Mouse (Mus musculus): ENCODE data around the gene Agt.

The Agt gene

DNA sequence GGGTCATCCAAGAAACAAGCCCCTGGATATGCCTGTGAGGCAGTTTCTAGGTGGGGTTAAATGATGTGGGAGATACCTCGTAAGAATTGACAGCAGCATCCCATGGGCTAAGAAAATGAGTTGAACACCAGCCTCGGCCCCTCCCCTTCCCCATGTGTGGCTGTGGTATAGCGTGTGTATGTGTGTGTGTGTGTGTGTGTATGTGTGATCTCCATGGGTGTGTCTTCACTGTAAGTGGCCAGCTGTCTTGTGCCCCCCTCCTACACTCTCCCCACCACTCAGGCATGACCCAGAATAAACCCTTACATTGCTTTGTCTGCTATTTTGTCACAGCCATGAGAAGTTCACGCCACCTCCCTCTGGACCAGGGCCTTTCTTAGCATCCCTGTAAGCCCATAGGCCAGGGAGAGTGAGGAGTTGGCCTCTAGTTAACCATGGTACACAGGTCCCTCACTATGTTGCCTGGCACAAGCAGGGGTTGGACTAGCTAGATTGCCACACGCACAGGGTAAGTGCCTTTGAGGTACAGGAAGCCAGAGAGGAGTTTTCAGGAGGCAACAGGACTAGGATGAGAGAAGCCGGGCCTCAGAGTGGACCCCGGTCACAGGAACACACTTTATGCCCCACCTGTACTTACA lies 14.3 kb downstream of the Agt start:
- no peak for ATAC-seq (ENCODE audit: low TSS enrichment)

DNA sequence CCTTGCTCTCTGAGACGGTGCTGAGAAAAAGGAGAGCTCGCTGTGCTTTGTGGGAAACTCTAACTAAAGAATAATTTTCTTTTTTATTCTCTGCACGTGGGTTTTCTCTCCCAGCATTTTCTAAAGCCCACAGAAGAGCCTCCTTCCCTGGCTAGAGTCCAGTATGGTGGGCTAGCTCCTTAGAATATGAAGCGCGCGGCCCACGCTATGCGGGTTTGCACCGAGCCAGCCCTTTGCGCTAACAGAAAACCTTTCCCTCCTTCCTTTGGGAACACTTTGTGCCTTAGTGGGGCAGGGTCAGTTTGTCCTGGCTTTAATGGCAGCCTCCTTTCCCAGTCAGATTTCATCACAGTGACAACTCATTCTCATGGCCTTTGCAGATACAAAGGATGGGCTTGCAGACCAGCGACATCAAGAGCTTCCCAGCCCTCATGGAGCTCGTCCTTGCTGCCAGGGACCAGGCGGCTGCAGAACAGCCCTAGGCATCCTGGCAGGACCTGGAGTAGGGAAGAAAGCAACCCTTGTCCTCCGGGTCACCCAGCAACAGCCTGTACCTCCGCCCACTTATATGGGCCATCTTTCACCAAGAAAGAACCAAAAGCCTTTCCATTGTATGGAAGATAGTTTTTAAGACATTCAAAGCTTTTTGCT lies 18.4 kb downstream of the Agt start:
- no peak for ATAC-seq (ENCODE audit: low TSS enrichment)

DNA sequence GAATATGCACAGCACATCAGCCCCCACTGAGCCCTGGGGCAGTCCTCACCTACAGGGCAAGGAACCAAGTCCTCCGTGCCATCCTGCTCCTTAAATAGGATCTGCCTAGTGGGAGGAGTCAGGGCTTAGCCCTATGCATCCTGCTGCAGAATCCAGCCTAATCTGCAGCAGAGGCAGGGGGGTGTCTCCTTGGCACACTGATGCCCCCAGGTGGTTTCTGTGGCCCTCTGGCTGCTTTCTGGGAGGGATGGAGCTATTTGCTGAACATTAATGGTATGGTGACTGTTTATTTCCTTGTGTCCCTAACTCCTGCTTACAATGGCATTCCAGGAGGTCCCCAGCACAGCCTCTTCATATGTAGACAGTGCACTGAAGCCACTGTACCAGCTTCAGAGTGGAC lies 21.3 kb downstream of the Agt start:
- ATAC-seq (ENCODE audit: low TSS enrichment) = no peak

DNA sequence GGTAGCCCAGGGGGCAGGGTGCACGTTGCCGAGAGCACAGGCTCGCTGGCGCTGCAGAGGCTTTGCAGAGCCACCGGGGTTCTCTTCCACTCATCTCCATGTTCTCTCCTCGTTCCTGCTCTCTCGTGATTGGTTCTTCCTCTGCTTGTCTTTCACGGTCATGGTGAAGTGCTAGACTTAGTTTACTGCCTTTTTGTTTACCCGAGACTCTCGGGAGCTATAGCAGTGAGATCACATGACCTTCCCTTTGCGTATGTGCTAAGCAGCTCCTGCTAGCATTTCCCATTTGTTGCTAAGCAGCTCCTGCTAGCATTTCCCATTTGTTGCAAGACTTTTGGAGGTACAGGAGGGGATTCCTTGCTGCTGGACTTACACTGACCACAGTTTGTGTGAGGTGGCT lies 22.2 kb downstream of the Agt start:
- ATAC-seq (ENCODE audit: low TSS enrichment) = peak; percentile 24

DNA sequence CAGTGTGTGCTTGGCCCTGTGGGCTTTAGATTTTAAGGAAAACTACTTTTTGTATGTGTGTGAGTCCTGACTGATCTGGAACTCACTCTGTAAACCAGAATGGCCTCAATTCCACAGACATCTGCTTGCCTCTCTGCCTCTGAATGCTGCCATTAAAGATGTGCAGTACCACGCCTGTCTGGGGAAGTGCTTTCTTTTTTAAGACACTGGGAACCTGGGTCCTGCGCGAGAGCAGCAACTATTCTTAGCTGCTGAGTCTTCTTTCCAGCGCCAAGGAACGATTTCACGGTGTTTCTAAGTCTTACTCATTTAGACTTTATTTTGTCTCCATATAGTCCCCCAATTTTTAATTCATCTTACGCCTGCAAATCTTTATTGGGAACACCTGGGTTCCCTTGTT lies 22.7 kb downstream of the Agt start:
- ATAC-seq (ENCODE audit: low TSS enrichment) = peak; percentile 71

DNA sequence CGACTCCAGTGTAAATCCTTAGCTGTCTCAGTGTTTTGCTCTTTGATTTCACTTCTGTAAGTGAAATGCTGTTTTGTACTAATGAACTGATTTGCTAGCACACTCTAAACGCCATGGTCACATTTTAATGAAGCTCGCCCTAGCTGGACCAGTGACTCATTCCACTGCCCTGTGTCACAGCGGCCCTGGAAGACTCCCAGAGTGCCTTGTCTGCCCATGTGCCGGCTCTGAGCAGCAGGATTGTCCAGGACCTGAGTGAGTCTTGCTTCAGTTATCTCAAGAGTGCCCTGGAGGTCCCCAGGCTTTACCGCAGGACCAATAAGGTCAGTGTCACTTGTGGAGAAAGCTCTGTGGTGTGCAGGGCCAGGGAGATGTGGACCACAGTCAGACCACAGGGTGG lies 23.1 kb downstream of the Agt start:
- ATAC-seq (ENCODE audit: low TSS enrichment) = no peak

DNA sequence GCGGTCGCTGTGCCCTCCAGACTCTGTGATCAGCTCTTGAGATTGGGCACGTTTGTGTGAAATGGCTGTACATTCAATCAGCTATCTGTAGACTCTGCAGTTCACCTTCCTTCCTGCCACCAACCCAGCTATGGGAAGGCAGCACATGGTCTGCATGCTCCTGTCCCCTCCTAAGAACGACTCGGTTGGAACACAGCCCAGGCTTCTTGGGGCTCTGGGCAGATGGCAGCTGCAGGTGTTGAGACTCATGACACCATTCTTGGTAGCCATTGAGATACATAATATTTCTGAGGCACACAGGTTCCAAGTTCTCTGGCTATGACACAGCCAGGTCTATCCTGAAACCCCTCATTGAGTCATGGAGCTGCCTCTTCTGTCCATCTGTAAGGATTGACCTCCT lies 26.2 kb downstream of the Agt start:
- no peak for ATAC-seq (ENCODE audit: low TSS enrichment)

DNA sequence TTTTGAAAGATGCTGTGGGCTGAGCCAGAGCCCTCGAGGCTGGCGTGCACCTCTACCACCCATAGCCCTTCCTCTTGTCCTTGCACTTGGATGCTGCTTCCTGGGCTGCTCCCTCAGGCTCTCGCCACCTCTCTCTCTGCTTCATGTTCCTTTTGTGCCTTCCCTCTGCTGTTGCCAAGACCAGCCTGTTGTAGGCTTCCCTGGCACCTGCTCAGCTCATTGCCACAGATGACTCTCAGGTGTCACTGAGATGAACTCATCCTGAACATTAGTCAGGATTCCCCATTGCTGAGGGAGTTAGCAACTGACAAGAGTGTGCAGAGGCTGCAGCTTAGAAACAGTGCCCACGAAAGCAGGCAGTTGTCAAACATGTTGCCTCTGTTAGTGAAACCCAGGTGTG lies 27.5 kb downstream of the Agt start:
- no peak for ATAC-seq (ENCODE audit: low TSS enrichment)

DNA sequence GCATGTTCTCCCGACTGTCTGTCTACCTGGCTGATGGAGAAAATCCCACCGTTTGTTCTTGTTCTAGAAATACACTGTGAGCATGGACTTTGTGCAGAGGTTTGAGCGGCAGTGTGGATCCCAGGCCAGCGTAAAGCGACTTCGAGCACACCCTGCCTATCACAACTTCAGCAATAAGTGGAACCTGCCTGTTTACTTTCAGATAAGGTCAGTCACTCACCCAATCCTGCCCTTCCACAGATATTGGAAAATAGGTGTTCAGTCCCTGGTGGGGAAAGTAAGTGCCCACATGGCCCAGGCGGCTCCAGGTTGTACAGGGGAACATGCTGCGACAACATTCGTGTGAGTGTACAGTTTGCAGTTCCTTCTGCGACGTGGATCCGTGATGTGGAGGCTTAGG lies 28.6 kb downstream of the Agt start:
- ATAC-seq (ENCODE audit: low TSS enrichment) = no peak

DNA sequence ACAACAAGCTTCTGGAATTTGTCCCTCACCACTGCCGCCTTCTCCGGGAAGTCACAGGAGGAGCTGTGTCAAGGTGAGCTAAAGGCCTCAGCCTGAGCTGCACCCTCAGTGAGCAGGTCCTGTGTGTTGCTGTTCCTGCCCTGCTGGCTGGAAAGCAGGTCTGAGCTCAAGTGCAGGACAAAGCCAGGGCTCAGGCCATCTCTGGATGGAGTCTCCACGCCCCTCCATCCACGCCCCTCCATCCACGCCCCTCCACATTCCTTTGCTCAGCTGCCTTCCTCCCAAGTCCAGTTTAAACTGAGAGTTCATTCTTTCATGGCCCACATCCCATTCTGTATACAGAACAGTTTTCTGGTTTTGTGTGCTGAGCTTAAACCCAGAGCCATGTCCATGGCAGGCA lies 34.1 kb downstream of the Agt start:
- ATAC-seq (ENCODE audit: low TSS enrichment) = no peak

DNA sequence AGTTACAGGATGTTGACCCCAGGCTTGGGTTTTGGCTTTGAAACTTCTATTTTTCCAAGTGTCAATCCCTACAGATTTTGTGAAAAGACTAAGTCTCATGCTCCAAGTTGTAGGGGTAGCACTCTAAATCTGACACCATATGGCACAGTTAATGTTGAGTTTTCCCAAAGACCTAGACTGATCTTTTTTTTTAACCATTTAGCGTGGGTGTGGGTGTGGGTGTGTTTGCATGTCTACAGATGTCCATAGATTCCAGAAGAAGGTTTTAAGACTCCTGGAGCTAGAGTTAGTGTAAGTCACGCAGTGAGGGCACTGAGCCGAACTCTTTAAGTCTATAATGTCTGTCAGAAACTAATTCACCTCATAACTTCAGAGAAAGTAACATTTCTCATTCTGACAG lies 36.9 kb downstream of the Agt start:
- peak; percentile 41; the same call in 1 of the 2 replicates for ATAC-seq (ENCODE audit: low TSS enrichment)

DNA sequence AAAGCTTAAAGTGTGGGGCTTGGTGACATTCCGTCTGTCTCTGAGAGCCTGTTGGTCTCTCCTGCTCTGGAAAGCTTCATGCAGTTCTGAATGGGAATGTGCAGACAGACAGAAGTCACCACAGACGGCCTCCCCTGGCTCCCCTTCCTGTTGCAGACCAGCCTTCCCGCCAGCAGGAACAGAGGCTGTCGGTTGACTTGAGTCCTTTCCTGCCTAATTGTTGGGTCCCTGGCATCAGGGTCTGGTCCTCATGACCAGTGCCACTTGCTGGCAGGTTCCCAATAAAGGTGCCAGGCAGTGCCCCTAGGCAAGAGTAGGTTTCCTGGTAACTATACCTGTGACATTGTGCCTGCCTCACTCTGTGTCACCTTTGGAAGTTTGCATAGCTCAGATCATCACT lies 38.5 kb downstream of the Agt start:
- ATAC-seq (ENCODE audit: low TSS enrichment) = no peak

DNA sequence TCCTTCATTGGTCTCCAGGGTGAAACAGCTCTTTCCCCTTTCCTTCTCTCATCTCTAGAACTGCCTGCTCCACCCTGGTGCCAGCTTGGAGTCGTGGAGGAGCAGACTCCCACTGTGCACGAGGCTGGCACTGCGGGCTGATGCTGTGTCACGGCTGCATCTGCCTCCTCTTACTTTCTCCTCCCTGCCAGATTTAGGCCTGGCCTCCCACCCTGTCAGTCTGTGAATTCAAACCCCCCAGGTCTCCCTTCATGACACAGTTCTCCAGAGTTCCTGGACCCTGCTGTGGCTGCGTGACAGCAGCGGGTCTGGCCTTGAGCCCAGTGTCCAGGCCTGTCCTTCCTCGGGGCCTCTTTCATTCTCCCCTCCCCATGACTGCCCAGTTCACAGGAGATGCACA lies 39.0 kb downstream of the Agt start:
- ATAC-seq (ENCODE audit: low TSS enrichment) = 0 out of 2 replicates have a peak, but pooled peaks have one; percentile 38

DNA sequence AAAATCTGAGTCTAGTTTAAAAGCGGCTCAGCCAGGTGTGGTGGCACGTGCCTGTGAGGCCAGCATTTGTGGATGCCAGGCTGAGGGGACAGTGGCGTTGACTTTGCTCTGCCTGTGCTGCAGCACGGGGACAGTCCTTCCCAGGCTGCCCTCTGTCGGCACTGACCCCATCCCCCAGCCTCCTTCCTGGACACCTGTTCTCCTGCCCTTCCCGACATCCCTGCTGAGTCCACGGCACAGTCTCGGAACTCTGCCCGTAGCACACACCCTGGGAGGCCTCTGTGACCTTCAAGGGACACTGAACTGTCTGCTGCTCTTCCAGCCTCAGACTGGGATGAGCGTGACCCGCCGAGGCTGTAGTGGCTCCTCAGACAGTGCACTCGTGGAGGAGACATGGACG lies 39.4 kb downstream of the Agt start:
- 0 out of 2 replicates have a peak, but pooled peaks have one; percentile 9 for ATAC-seq (ENCODE audit: low TSS enrichment)

DNA sequence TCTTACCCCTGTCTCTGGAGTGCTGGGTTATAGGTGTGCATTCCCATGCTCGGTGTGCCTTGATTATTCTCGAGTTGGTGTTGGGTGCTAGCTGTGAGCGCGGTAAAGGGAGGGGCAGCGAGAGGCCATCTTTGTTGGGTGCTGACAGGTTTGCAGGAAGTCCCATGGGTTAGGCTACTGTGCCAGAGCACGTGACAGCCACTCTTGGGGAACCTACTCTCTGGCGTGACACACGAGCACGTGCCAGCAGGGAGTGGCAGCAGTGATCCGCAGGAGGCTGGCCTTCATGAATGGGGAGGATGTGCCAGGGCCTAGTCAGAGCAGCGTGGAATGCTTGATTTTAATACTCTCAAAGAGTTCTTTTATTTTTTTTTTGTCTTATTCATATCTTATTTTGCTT lies 43.2 kb downstream of the Agt start:
- ATAC-seq (ENCODE audit: low TSS enrichment) = no peak

DNA sequence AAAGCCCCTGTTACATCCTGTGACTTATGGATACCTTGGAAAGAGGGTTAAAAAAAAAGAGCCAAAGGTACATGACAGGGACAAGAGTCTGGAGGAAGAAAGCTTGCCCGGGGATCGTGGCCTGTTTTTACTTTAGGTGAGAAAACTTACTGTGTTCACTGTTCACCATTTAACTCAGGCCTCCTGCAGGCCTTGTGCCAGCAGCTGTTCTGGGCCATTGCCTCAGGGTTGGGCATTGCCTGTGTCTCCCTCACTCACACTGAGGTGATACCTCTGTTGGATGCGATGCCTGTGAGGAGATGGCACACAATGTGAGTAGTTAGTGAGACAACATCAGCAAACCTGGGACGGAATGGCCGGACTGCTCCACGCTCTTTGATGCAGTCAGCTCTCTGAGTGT lies 47.6 kb downstream of the Agt start:
- ATAC-seq (ENCODE audit: low TSS enrichment) = no peak

DNA sequence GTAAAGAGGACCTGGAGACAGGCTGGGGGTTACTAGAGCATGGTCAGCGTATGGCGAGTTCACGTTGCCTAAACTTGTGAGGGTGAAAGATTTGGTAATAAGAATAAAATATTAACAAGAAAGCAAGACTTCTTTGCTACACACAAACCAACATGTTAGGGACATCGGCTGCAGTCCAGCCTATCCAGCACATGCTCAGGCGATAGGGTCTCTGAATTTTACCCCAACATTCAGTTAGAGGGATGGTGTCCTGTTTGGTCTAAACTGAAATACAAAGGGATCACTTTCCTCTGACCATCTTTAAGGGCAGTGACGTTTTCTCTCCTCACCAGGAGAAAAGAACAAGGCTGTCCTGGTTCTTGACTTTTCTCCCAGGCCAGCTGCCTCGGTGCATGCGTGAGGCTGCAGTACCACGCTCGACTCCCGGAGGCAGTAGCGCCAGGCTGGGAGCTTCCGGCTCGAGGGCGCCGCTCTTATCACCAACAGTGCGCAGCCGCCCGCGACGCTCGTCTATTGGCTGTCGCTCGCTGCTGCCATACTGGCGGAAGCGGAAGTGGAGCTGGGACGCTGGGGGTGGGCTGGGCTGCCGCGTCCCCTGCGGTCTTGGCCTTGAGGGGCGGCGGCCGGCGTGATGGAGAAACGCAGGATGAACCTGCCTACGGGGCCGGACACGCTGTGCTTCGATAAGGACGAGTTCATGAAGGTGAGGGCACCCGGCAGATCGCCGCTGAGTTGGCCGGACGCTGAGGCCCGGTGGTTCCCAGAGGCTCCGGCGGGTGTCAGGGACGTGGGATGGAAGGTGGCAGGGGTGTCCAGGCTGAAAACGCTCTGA lies 49.0 kb downstream of the Agt start, which contains the start of gene Cog2:
Gene Cog2 (plus strand): TSS at position 519 of the 832 bp plus-strand sequence.
- peak; percentile 91 for ATAC-seq (ENCODE audit: low TSS enrichment)

DNA sequence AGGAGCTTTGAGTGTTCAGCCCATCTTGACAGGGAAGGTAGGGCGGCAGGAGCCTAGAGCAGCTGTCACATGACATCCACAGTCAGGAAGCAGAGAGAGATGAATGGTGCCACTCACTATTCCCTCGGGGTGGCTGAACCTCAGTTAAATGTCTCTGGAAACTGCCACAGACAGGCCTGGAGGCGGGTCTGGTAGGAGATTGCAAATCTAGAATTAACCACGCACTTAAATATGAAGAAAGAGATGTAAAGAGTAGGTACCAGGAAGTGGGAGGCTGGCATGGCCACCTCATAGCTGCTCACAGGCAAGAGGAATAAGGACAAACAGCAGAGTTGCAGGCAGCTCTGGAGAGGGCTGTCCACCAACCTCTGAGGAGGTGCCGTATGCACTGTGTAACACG lies 52.4 kb downstream of the Agt start:
- ATAC-seq (ENCODE audit: low TSS enrichment) = peak; percentile 13; the same call in 1 of the 2 replicates

DNA sequence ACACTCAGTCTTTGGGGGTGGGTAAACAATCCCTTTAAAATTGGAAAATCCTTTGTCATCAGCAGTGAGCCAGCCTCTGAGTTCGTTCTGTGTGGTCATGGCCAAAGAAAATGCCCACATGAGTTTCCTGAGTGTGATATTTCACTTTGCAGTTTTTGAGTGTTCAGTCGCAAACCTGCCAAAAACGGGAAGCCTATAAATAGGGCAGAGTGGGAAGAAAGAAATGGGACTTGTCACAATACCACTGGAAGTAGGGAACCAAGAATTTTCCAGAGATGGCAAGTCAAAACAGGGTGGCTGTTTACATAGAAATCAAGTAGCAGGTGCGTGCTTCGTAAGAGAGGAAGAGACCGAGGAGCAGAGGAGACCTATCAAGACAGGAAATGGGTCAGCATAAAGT lies 53.0 kb downstream of the Agt start:
- ATAC-seq (ENCODE audit: low TSS enrichment) = peak; percentile 69

DNA sequence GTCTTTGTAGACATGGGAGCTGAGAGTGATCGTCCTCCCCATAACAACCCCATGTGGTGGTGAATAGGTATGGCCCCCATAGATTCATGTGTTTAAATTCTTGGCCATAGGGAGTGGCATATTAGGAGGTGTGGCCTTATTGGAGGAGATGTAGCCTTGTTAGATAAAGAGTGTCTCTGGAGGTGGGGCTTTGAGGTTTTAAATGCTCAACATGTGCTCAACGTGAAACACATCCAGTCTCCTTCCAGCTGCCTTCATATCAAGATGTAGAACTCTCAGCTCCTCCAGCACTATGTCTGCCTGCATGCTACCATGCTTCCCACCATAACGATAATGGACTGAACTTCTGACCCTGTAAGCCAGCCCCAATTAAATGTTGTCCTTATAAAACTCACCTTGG lies 53.5 kb downstream of the Agt start:
- no peak for ATAC-seq (ENCODE audit: low TSS enrichment)

DNA sequence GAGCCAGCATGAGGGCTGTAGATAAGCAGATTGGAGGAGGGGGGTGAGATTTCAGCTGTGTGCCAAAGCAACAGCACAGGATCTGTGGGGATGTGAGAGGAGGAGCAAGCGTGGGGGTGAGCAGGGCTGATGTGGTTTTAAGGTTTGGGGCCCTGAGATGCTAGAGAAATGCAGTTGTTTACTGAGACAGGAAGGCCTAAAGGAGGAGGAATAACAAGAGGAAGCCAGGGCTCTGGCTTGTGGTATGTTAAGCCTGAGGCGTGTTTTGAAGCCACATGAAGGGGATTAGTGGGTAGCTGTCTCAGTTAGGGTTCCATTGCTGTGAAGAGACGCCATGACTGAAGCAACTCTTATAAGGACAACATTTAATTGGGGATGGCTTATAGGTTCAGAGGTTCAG lies 60.4 kb downstream of the Agt start:
- no peak; the same call in 1 of the 2 replicates for ATAC-seq (ENCODE audit: low TSS enrichment)

DNA sequence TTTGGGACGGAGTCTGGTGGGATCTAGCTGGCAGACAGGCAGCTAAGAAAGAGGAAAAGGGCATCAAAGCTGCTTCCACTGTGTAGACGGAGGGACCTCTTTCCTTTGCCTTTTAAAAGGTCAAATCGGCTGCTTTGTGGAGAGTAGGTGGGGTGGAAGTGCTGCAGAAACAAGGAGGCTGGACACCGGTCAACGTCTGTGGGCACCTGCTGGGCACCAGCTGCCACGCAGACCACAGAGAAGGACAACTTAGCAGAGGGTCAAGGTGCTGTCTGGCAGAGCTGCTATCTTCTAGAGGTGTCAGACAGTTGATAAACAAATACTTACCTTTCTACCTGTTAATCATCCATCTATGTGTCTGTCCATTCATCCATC lies 61.2 kb downstream of the Agt start:
- ATAC-seq (ENCODE audit: low TSS enrichment) = no peak
